Mouse (Mus musculus): ENCODE data around the gene Arhgef17.

- TF ChIP-seq POLR2A (IDR thresholded peaks at IDR 0.05; ENCODE audit: control insufficient read depth, extremely low read depth, insufficient read depth, low read length, poor library complexity) (no peak), CTCF (IDR thresholded peaks at IDR 0.05; ENCODE audit: borderline replicate concordance, control insufficient read depth, extremely low read depth, insufficient read depth, low read length, poor library complexity) (peak; percentile 76; the same call in 1 of the 2 replicates)
These were observed 637 bp upstream of the Arhgef17 start for GRCm38 (mm10) chr7:100932481-100933007.
